Mouse (Mus musculus): ENCODE data around the gene Rai1. TPM values are rescaled to one million over a fixed set of nuclear protein-coding genes. Genes with fewer than 3 reads are reported as not detected.

Rai1 gene
- polyA plus RNA-seq (2015; fragmentation: Nextera tagmentation; extraction: Ambion mirVana) = 26.9 and 31.5 TPM in 2 replicates

- WGBS = under 1% methylated on average over 66 of the region's 105 CpGs
- Histone ChIP-seq H3K27me3 (no peaks in the 10 kb centered on the region), H3K4me2 (peak within 1 kb of the TSS; percentile 87), H3K36me3 (ENCODE audit: poor library complexity, severe bottlenecking) (no peaks in the 10 kb centered on the region), H3K9ac (peak within 1 kb of the TSS; percentile 100), H3K4me3 (peak within 1 kb of the TSS; percentile 98), H3K9me3 (replicated peaks) (no peaks in the 10 kb centered on the region), H3K27ac (peak within 1 kb of the TSS; percentile 96), H3K4me1 (peaks cover 43% of the 10 kb centered on the region)
- ATAC-seq = peak; percentile 83
Observed at GRCm38 (mm10) chr11:60104810-60105592, at the start of gene Rai1. TSS of gene Rai1 (plus strand) at chr11:60105013.

GRCm38 (mm10) chr11:60056520-60056919 is 48.3 kb upstream of the Rai1 start:
- H3K9me3 ChIP-seq (replicated peaks) = no peaks in the 10 kb centered on the region
- no peak overlapping the region for H3K4me3 ChIP-seq
- 84% methylated on average over 6 of the region's 6 CpGs for WGBS
- H3K27ac ChIP-seq = no peak overlapping the region
- H3K4me1 ChIP-seq = no peaks in the 10 kb centered on the region
- no peak overlapping the region for H3K9ac ChIP-seq
- H3K4me2 ChIP-seq = no peak overlapping the region
- H3K36me3 ChIP-seq (ENCODE audit: poor library complexity, severe bottlenecking) = no peaks in the 10 kb centered on the region
- H3K27me3 ChIP-seq = 0 out of 2 replicates have a peak, but pooled peaks cover 4% of the 10 kb centered on the region
- no peak for ATAC-seq

GRCm38 (mm10) chr11:60057987-60058386 is 46.8 kb upstream of the Rai1 start:
- H3K4me1 ChIP-seq = no peaks in the 10 kb centered on the region
- H3K4me3 ChIP-seq = no peak overlapping the region
- no peak overlapping the region for H3K4me2 ChIP-seq
- H3K36me3 ChIP-seq (ENCODE audit: poor library complexity, severe bottlenecking) = no peaks in the 10 kb centered on the region
- H3K27me3 ChIP-seq = 0 out of 2 replicates have a peak, but pooled peaks cover 4% of the 10 kb centered on the region
- no peak for ATAC-seq
- H3K9me3 ChIP-seq (replicated peaks) = no peaks in the 10 kb centered on the region
- 78% methylated on average over 2 of the region's 2 CpGs for WGBS
- H3K9ac ChIP-seq = no peak overlapping the region
- no peak overlapping the region for H3K27ac ChIP-seq

GRCm38 (mm10) chr11:60058441-60058840 is 46.4 kb upstream of the Rai1 start:
- no peak overlapping the region for H3K4me3 ChIP-seq
- no peaks in the 10 kb centered on the region for H3K36me3 ChIP-seq (ENCODE audit: poor library complexity, severe bottlenecking)
- H3K4me2 ChIP-seq = no peak overlapping the region
- H3K9me3 ChIP-seq (replicated peaks) = no peaks in the 10 kb centered on the region
- no peak overlapping the region for H3K9ac ChIP-seq
- ATAC-seq = no peak
- 0 out of 2 replicates have a peak, but pooled peaks cover 4% of the 10 kb centered on the region for H3K27me3 ChIP-seq
- WGBS = 86% methylated on average over 10 of the region's 10 CpGs
- H3K4me1 ChIP-seq = no peaks in the 10 kb centered on the region
- H3K27ac ChIP-seq = no peak overlapping the region

- H3K4me2 ChIP-seq = no peak overlapping the region
- no peaks in the 10 kb centered on the region for H3K4me1 ChIP-seq
- no peak overlapping the region for H3K4me3 ChIP-seq
- H3K27me3 ChIP-seq = 0 out of 2 replicates have a peak, but pooled peaks cover 4% of the 10 kb centered on the region
- H3K9ac ChIP-seq = no peak overlapping the region
- H3K36me3 ChIP-seq (ENCODE audit: poor library complexity, severe bottlenecking) = no peaks in the 10 kb centered on the region
- 96% methylated on average over 2 of the region's 2 CpGs for WGBS
- H3K27ac ChIP-seq = no peak overlapping the region
- ATAC-seq = no peak
- no peaks in the 10 kb centered on the region for H3K9me3 ChIP-seq (replicated peaks)
Observed at GRCm38 (mm10) chr11:60060026-60060425, 44.8 kb upstream of the Rai1 start.

- H3K4me3 ChIP-seq = no peak overlapping the region
- no peaks in the 10 kb centered on the region for H3K36me3 ChIP-seq (ENCODE audit: poor library complexity, severe bottlenecking)
- no peak overlapping the region for H3K4me2 ChIP-seq
- no peak for ATAC-seq
- H3K27me3 ChIP-seq = 0 out of 2 replicates have a peak, but pooled peaks cover 4% of the 10 kb centered on the region
- 76% methylated on average over 4 of the region's 4 CpGs for WGBS
- no peaks in the 10 kb centered on the region for H3K4me1 ChIP-seq
- no peaks in the 10 kb centered on the region for H3K9me3 ChIP-seq (replicated peaks)
- H3K27ac ChIP-seq = no peak overlapping the region
- no peak overlapping the region for H3K9ac ChIP-seq
Observed at GRCm38 (mm10) chr11:60061504-60062006, 43.3 kb upstream of the Rai1 start.

- Histone ChIP-seq H3K9ac (no peak overlapping the region), H3K27me3 (no peaks in the 10 kb centered on the region), H3K4me2 (no peak overlapping the region), H3K36me3 (ENCODE audit: poor library complexity, severe bottlenecking) (no peaks in the 10 kb centered on the region), H3K9me3 (replicated peaks) (no peaks in the 10 kb centered on the region), H3K4me3 (no peak overlapping the region), H3K4me1 (no peaks in the 10 kb centered on the region), H3K27ac (no peak overlapping the region)
- WGBS = 58% methylated on average over 1 of the region's 1 CpGs
- ATAC-seq = no peak
Observed at GRCm38 (mm10) chr11:60065267-60065666, 39.5 kb upstream of the Rai1 start.

GRCm38 (mm10) chr11:60067646-60068045 is 37.2 kb upstream of the Rai1 start:
- no peak overlapping the region for H3K4me2 ChIP-seq
- no peaks in the 10 kb centered on the region for H3K36me3 ChIP-seq (ENCODE audit: poor library complexity, severe bottlenecking)
- 90% methylated on average over 4 of the region's 4 CpGs for WGBS
- H3K4me3 ChIP-seq = no peak overlapping the region
- no peak overlapping the region for H3K9ac ChIP-seq
- H3K9me3 ChIP-seq (replicated peaks) = no peaks in the 10 kb centered on the region
- ATAC-seq = no peak
- H3K4me1 ChIP-seq = no peaks in the 10 kb centered on the region
- H3K27ac ChIP-seq = no peak overlapping the region
- no peaks in the 10 kb centered on the region for H3K27me3 ChIP-seq

- H3K27me3 ChIP-seq = no peaks in the 10 kb centered on the region
Observed at GRCm38 (mm10) chr11:60068631-60069030, 36.2 kb upstream of the Rai1 start.

GRCm38 (mm10) chr11:60070599-60070998 is 34.2 kb upstream of the Rai1 start:
- ATAC-seq = no peak
- no peak overlapping the region for H3K4me2 ChIP-seq

More at GRCm38 (mm10) chr11:60068631-60069030, 36.2 kb upstream of the Rai1 start:
- no peak overlapping the region for H3K27ac ChIP-seq
- no peaks in the 10 kb centered on the region for H3K9me3 ChIP-seq (replicated peaks)
- H3K4me3 ChIP-seq = no peak overlapping the region
- H3K4me1 ChIP-seq = no peaks in the 10 kb centered on the region
- no peak for ATAC-seq
- H3K36me3 ChIP-seq (ENCODE audit: poor library complexity, severe bottlenecking) = no peaks in the 10 kb centered on the region
- H3K9ac ChIP-seq = no peak overlapping the region
- no peak overlapping the region for H3K4me2 ChIP-seq

GRCm38 (mm10) chr11:60071221-60071620 is 33.6 kb upstream of the Rai1 start:
- Histone ChIP-seq H3K9ac (0 out of 2 replicates have a peak overlapping the region, but pooled peaks have one; percentile 21), H3K9me3 (replicated peaks) (no peaks in the 10 kb centered on the region), H3K27ac (no peak overlapping the region), H3K27me3 (no peaks in the 10 kb centered on the region), H3K4me1 (no peaks in the 10 kb centered on the region), H3K36me3 (ENCODE audit: poor library complexity, severe bottlenecking) (no peaks in the 10 kb centered on the region), H3K4me2 (no peak overlapping the region), H3K4me3 (no peak overlapping the region)
- ATAC-seq = no peak
- WGBS = 95% methylated on average over 6 of the region's 6 CpGs

More at GRCm38 (mm10) chr11:60070599-60070998, 34.2 kb upstream of the Rai1 start:
- H3K9me3 ChIP-seq (replicated peaks) = no peaks in the 10 kb centered on the region
- H3K4me3 ChIP-seq = no peak overlapping the region
- no peaks in the 10 kb centered on the region for H3K4me1 ChIP-seq
- no peaks in the 10 kb centered on the region for H3K36me3 ChIP-seq (ENCODE audit: poor library complexity, severe bottlenecking)
- H3K27me3 ChIP-seq = no peaks in the 10 kb centered on the region
- no peak overlapping the region for H3K9ac ChIP-seq
- no peak overlapping the region for H3K27ac ChIP-seq
- WGBS = 28% methylated on average over 8 of the region's 8 CpGs

GRCm38 (mm10) chr11:60073121-60073520 is 31.7 kb upstream of the Rai1 start:
- no peak overlapping the region for H3K27ac ChIP-seq
- no peak overlapping the region for H3K9ac ChIP-seq
- no peaks in the 10 kb centered on the region for H3K36me3 ChIP-seq (ENCODE audit: poor library complexity, severe bottlenecking)
- no peaks in the 10 kb centered on the region for H3K27me3 ChIP-seq
- no peaks in the 10 kb centered on the region for H3K4me1 ChIP-seq
- no peak overlapping the region for H3K4me2 ChIP-seq
- no peak for ATAC-seq
- no peak overlapping the region for H3K4me3 ChIP-seq
- H3K9me3 ChIP-seq (replicated peaks) = no peaks in the 10 kb centered on the region

All from forebrain, embryonic 13.5 days (tissue).